ENCODE assay signal across 10 mouse cellular contexts in the genomic region with DNA sequence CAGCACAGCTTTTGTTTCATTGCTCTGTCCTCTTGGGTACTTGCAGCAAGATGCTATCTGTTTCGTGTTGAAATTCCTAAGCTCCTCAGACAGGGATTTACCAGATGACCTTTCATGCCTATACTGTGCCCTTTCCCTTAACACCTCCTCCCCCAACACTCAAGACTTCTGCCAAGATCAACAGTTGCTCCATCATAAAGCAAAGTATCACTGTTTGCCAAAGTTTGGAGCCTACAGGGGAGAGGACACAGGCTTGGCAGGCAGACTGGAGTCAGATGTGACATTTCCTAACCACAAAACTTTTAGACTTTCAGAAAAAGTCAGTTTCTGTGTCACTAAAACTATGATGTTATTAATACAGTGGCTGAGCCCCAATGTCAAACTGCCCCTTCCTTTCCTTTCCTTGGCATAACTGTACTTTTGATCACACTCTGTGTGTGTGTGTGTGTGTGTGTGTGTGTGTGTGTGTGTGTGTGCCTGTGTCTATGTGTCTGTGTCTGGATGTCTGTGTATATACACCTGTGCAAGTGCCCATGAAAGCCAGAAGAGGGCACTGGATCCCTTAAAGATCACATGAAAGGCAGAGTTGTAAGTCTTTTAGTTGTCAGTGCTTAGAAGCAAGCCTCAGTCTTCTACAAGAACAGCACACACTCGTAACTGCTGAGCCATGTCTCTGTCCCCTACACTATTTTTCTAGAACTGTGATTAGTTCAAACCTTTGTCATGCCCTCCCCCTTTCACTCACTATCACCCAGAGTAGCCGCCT.
DNase-seq lines count a peak whose midpoint lies in the region; ATAC-seq and TF ChIP-seq lines count a peak whose summit lies in the region.
"Had no signal": no experiment of that assay in that cellular context is flagged by ENCODE, and none has a peak within 500 bp of the region (broad histone marks: within the 10 kb centered on the region; RNA-seq: fewer than 3 reads in every experiment).

No protein-coding gene starts in this region.

- H3K36me3 ChIP-seq in thymus, adult 2 months (ENCODE audit: control insufficient read depth, insufficient read depth, low read length): no peaks in the 10 kb centered on the region
- H3K36me3 ChIP-seq: hindbrain, embryonic 10.5 days had no signal

- no peak overlapping the region for H3K27ac ChIP-seq in thymus, adult 2 months (ENCODE audit: control insufficient read depth, insufficient read depth, low read length)
- H3K27ac ChIP-seq: hindbrain, embryonic 10.5 days had no signal

- WGBS in thymus, adult 2 months: 95% methylated on average over 3 of the region's 3 CpGs

- no peaks in the 10 kb centered on the region; the same call in 1 of the 2 replicates for H3K4me1 ChIP-seq in thymus, adult 2 months (replicated peaks; ENCODE audit: control insufficient read depth, insufficient read depth, low read length)

- peak; percentile 25 for DNase-seq in embryo, embryonic 10 days (ENCODE audit: low spot score)
- no peak for DNase-seq in embryo, embryonic 10.5 days (ENCODE audit: low spot score)
- DNase-seq in kidney, adult 9 months: peak; percentile 2
- no peak for DNase-seq in kidney, adult 18-20 months
- DNase-seq in fibroblast of lung, adult 2 months (ENCODE audit: low read depth): peak; percentile 12
- peak; percentile 76 for DNase-seq in lung, postnatal 25 days (ENCODE audit: low spot score)
- DNase-seq in thymus, adult 2 months: no peak
- DNase-seq: cerebellum, postnatal 36 days had no signal

- no peak for TF ChIP-seq POLR2A in thymus, adult 2 months (IDR thresholded peaks at IDR 0.05; ENCODE audit: control insufficient read depth, extremely low read depth, insufficient read depth, low read length, poor library complexity)

- H3K27me3 ChIP-seq in thymus, adult 2 months (ENCODE audit: control insufficient read depth, insufficient read depth, low read length): no peaks in the 10 kb centered on the region

- TF ChIP-seq CTCF in thymus, adult 2 months (IDR thresholded peaks at IDR 0.05; ENCODE audit: borderline replicate concordance, control insufficient read depth, extremely low read depth, insufficient read depth, low read length, poor library complexity): no peak

- H3K4me3 ChIP-seq in thymus, adult 2 months (ENCODE audit: control insufficient read depth, insufficient read depth, low read length): no peak overlapping the region
- H3K4me3 ChIP-seq: hindbrain, embryonic 10.5 days had no signal

- ATAC-seq in frontal cortex, adult (ENCODE audit: low TSS enrichment): no peak

Comparison
In these comparisons a context has a peak if more than half of its experiments do, and no peak if none do; other contexts are left out.
1. DNase-seq: peak in embryo, embryonic 10 days (single experiment), kidney, adult 9 months (single experiment), fibroblast of lung, adult 2 months (single experiment) and lung, postnatal 25 days (single experiment); none in embryo, embryonic 10.5 days (single experiment), kidney, adult 18-20 months (single experiment) and thymus, adult 2 months (single experiment).